Mouse (Mus musculus) MEL (cell line): ENCODE results near the gene Fam160a1.

Experiments
- CTCF ChIP-seq, 3 experiments: IDR thresholded peaks in 2 of 3; conservative IDR thresholded peaks in 1 of 3; 2 replicates each; pipeline ENCODE4 v1.5.1; 2011 to 2012; ENCODE audit warnings: low read length in 3 of 3, low read depth in 2 of 3, mild to moderate bottlenecking in 2 of 3, improper control_type of control experiment in 1 of 3, inconsistent platforms in 1 of 3, mixed read lengths in 1 of 3, moderate library complexity in 1 of 3; ENCODE audit not compliant: control insufficient read depth in 1 of 3, insufficient read depth in 1 of 3, poor library complexity in 1 of 3, severe bottlenecking in 1 of 3
- GABPA ChIP-seq: IDR thresholded peaks from 2 replicates; pipeline ENCODE4 v1.6.1; 2012; ENCODE audit warnings: low read depth, mild to moderate bottlenecking, inconsistent platforms, low read length, improper control_type of control experiment, moderate library complexity
- HCFC1 ChIP-seq: IDR thresholded peaks from 2 replicates; pipeline ENCODE4 v1.6.1; 2012; ENCODE audit warnings: low read depth, mild to moderate bottlenecking, inconsistent platforms, low read length, improper control_type of control experiment, moderate library complexity
- MAZ ChIP-seq: IDR thresholded peaks from 2 replicates; pipeline ENCODE4 v1.6.1; 2012; ENCODE audit warnings: low read depth, mild to moderate bottlenecking, inconsistent platforms, low read length, improper control_type of control experiment
- POLR2A ChIP-seq, 2 experiments: IDR thresholded peaks; 2 replicates each; pipeline ENCODE4 v1.6.1; 2011 to 2012; ENCODE audit warnings: low read length in 2 of 2, mild to moderate bottlenecking in 2 of 2, control low read depth in 1 of 2, improper control_type of control experiment in 1 of 2, low read depth in 1 of 2, moderate library complexity in 1 of 2; ENCODE audit not compliant: control insufficient read depth in 1 of 2, insufficient read depth in 1 of 2, poor library complexity in 1 of 2
- TCF12 ChIP-seq: IDR thresholded peaks from 2 replicates; pipeline ENCODE4 v1.6.1; 2014; ENCODE audit warnings: low read depth, mild to moderate bottlenecking, inconsistent platforms, low read length, improper control_type of control experiment, moderate library complexity

GRCm38 (mm10) chr3:85666736-85667135 is 150.4 kb downstream of the Fam160a1 start:
- TF ChIP-seq POLR2A (IDR thresholded peaks at IDR 0.05; ENCODE audit: control insufficient read depth in 1 of 2, insufficient read depth in 1 of 2, low read depth in 1 of 2, low read length in 2 of 2, poor library complexity in 1 of 2) = no peak
- TF ChIP-seq CTCF (IDR thresholded peaks at IDR 0.05 in 2 of 3, conservative IDR thresholded peaks at IDR 0.05 in 1 of 3; ENCODE audit: control insufficient read depth in 1 of 3, insufficient read depth in 1 of 3, low read depth in 2 of 3, low read length in 3 of 3, poor library complexity in 1 of 3, severe bottlenecking in 1 of 3) = no peak
- TF ChIP-seq GABPA = no peak
- TF ChIP-seq TCF12 = no peak
- no peak for TF ChIP-seq HCFC1
- no peak for TF ChIP-seq MAZ
